Mouse (Mus musculus): Measurements from ENCODE around the gene Olfr622.

Gene Olfr622

DNA sequence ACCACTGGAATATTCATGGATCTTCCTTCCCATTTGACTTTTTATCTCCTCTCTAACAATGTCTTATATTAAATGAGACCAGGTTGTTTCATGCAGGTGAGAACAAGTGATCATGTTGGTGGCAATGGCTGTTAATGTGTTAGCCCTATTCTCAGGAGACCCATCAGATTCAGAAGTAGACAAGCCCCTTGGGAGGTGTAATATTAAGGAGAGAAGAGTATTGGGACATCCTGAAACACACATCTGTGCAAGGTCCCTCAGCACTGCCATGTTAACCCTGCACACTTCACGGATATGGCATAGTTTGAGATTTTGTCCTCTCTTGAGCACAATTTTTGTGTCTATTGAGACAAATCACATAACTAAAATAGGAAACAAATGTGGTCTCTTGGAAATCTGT, at the start of gene Olfr622:
TSS of gene Olfr622 (minus strand) at position 101 of the 400 bp plus-strand sequence.
- DNase-seq, result no peak

DNA sequence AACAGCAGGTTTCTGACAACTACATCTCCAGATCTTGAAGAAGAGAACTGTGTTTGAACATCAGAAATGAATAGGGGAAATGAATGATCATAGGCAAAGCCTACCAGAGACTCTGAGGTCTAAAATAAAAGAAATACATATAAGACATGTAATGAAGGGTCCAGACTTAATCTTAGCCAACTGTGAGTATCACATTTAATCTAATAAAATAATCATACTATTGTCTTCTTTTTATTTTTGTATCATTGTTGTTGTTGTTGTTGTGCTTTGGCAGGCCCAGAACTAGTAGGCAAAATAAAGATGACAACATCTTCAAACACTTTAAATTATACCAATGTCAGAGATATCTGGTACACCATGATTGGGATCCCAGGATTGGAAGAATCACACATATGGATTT, 39.9 kb upstream of the Olfr622 start, which contains the start of gene Olfr625-ps1:
TSS of gene Olfr625-ps1 (plus strand) at position 301 of the 400 bp plus-strand sequence.
- DNase-seq, result no peak

DNA sequence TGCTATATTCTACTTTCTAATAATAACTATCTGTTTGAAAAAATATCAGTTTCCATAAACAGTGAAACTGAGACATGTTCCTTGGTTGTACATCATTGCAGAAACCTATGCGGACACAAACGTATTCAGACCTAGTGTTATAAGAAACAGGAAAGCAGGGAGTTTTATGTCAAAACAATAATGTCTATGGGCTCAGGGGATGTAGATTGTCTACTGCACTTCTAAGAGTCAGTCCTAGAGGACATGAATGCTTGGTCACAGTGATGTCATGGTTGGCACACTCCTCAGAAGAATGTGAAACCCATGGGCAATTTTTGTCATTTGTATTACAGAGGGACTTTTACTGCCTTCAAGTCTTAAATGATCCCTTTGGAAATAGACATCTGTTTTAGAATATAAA, 28.6 kb upstream of the Olfr622 start, which contains the start of gene Olfr624:
TSS of gene Olfr624 (minus strand) at position 101 of the 400 bp plus-strand sequence.
- DNase-seq, result no peak

DNA sequence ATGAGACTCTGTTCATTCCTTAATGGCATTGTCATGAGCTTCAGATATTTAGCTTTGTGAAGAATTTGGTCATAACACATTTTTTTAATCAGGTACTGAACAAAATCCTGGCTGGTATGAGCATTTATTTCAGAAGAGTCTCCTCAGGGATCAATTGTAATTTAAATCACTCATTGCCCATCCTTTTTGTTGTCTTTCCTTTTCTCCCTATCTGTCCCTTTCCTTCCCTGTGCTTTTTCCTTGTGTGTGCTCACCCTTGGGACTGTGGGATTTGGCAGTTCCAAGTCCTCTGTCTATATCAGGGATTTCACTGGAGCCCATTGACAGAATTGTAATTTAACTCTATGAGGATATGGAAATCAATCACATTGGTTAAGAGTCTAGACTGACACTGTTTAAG, 21.1 kb upstream of the Olfr622 start, which contains the start of gene Olfr623:
TSS of gene Olfr623 (minus strand) at position 101 of the 400 bp plus-strand sequence.
- DNase-seq, result no peak

DNA sequence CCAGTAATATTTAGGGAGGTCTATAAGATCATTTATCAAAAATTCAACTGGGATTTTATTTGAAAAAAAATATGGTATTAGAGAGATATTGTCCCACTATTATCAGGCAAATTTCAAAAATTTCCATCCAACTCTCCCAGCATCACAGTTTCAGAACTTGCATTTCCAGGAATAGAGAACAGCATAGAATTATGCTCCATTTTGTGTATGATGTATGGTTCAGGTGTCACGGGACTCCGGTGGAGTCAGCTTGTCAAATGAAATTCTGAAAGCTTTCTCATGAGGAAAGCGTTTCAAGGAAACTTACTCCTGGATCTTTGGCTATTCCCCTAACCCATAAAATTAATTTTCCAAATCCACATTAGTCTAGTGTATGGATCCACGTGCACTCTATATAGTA, 1.6 kb upstream of the Olfr622 start:
- DNase-seq, result no peak

DNA sequence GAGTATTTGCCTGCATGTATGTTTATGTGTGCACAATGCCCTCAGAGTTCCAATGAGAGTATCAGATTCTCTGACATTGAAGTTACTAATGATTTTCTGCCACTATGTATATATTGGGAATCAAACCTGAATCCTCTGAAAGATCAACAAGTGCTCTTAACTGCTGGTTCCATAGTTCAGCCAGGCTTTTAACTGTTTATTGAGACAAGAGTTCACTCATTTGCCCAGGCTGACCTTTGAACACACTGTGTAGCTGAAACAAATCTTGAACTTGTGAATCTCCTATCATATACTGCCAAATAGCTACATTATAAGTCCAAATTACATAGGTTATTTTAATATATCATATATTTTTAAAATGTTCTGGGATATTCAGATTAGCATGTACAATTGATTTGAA, 5.7 kb downstream of the Olfr622 start:
- no peak for DNase-seq

DNA sequence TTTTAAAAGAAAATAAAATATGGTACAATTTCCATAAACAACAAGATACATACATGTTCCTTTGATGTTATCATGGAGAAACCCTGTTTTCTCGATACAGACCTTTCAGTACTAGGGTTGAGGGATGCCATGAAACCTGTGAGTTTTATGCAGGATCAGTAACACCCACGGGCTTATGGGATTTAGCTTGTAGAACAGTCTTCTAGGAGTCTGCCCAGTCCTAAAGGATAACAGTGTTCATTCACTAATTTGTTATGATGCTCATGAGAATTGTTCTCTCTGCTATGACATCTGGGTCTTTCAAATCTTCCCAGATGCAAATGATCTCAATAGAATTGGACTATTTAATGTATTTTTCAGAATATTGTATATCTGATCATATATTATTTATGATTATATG, 30.1 kb downstream of the Olfr622 start, which contains the start of gene Olfr620:
TSS of gene Olfr620 (minus strand) at position 101 of the 400 bp plus-strand sequence.
- no peak for DNase-seq

DNA sequence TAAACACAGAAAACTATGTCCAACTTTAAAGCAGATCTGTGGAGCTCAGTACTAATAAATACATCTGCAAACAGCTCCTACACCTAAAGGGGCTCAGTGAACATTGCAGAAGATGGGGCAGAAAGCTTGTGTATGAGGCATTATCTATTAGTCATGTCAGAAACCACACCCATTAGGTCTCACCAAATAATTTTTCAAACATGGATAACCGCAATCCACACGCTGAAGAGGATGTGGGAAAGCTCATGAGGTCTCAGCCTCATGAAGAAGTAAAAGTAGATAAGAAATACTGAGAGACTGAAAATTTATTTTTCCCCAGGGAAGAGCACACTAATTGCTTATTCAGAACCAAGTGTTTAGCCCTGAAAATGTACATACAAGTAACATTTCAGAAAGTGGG, 35.1 kb downstream of the Olfr622 start:
- no peak for DNase-seq

DNA sequence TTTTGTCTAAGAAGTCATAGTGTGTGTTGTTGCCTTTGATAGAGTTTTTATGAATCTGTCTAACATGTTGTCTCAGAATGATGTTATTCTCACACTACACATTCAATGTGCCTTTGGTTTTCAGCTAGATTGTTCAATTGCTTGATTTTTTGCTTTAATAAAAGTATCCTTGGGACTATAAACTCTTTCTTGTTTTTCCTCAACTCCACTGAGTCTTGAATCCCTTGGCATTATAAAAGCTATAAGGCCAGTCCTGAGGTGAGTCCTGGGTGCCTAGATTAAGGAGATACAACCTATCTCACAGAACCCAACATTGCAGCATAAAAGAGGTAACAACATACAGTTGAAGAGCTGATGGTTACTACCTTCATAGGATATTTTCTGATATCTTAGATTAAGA, 42.2 kb downstream of the Olfr622 start, which contains the start of gene Olfr619:
TSS of gene Olfr619 (plus strand) at position 301 of the 400 bp plus-strand sequence.
- DNase-seq, result no peak

DNA sequence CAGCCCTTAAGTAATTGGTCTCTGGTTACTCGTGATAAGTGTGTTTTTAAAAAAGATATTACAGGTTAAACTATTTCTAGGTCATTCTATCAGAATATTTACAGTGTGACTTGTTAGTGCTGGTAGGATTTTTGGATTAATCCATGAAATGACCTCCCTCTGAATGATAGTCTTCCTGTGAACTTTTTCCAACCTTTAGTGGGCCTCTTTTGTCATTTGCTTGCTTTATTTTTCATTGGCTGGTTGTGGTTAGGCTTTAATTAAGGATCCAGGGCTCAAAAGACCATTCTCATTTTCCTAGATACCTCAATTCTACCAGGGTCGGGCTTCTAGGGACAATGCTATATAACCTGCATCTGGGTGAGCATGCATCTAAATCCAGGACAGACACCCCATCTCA, 52.7 kb downstream of the Olfr622 start, which contains the start of gene Olfr618:
TSS of gene Olfr618 (plus strand) at position 301 of the 400 bp plus-strand sequence.
- DNase-seq, result no peak
